Comparison of ENCODE assay signal across 8 mouse cellular contexts in the genomic region with DNA sequence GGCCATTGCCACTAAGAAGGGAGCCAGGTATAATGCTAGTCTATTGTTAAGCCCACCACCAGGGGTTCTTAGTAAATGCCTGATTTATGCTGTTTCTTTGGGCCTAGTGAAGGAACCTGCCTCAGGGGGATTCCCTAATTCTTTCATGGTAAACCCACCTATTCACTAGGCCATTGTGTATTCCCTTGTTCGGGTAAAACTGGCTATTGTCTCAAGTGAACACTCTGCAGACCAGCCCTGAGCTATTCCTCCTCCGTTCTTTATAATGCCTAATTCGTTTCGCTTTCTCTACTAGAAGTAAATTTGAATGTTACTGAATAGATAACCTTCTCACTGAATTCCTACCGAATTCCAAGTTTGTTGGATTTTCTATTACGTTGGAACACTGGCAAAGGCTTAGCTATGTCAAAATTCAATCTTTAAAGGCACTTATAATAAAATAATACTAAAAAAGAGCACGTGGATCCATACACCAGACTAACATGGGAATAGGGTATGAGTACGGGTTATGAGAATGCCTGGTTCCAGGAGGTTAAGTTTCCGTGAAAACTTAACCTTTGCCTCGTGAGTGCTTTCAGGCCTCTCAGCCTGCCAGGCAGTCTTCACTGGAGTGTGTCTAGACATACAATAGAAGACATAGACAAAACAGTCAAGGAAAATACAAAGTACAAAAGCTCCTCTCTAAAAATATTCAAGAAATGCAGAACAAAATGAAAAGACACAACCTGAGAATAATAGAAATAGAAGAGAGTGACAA.
A peak's percentile ranks its signal among the peaks of the same experiment; 100 is the strongest.
DNase-seq lines count a peak whose midpoint lies in the region; ATAC-seq and TF ChIP-seq lines count a peak whose summit lies in the region.
"Not testable (repeated sequence)": the region's sequence is repeated elsewhere in the genome, so short reads cannot be mapped to it uniquely, and the experiment has no call there.

No protein-coding gene starts in this region.

- not testable (repeated sequence) for TF ChIP-seq POLR2A in ES-Bruce4 (IDR thresholded peaks at IDR 0.05; ENCODE audit: insufficient read depth, low read length); brain, embryonic 14.5 days (IDR thresholded peaks at IDR 0.05; ENCODE audit: borderline replicate concordance, extremely low read depth, insufficient read depth, insufficient read length, poor library complexity, severe bottlenecking)

- not testable (repeated sequence) for H3K4me2 ChIP-seq in kidney, embryonic 16.5 days (replicated peaks; ENCODE audit: low read depth, low read length); midbrain, embryonic 11.5 days

- TF ChIP-seq EP300 in ES-Bruce4 (IDR thresholded peaks at IDR 0.05; ENCODE audit: insufficient read depth, low read depth, low read length): not testable (repeated sequence)

- peak; percentile 99 for DNase-seq in R1 (ENCODE audit: low read depth, low spot score)
- DNase-seq in brain, embryonic 14.5 days (ENCODE audit: low read depth): peak; percentile 2
- peak; percentile 23 for DNase-seq in kidney, adult 11 months
- peak; percentile 11 to 33 for DNase-seq in kidney, adult 8-10 months
- peak; percentile 21 for DNase-seq in kidney, postnatal 14 days
- not testable (repeated sequence) for DNase-seq in midbrain, embryonic 11.5 days (ENCODE audit: low spot score, missing footprints)

- H3K9ac ChIP-seq in ES-Bruce4 (ENCODE audit: low read depth, poor library complexity, severe bottlenecking); kidney, embryonic 16.5 days (replicated peaks; ENCODE audit: low read length); midbrain, embryonic 11.5 days (ENCODE audit: low read length): not testable (repeated sequence)

- H3K4me3 ChIP-seq in ES-Bruce4 (ENCODE audit: low read depth, low read length); kidney, embryonic 16.5 days (ENCODE audit: low read length); midbrain, embryonic 11.5 days (ENCODE audit: low read depth, low read length): not testable (repeated sequence)

- not testable (repeated sequence) for H3K27me3 ChIP-seq in ES-Bruce4 (ENCODE audit: control insufficient read depth, insufficient read depth, low read length, poor library complexity, severe bottlenecking); kidney, embryonic 16.5 days (ENCODE audit: insufficient read depth, low read length); midbrain, embryonic 11.5 days (ENCODE audit: control insufficient read depth, insufficient read depth, low read length)

- not testable (repeated sequence) for H3K36me3 ChIP-seq in ES-Bruce4 (ENCODE audit: control insufficient read depth, insufficient read depth, low read length, poor library complexity, severe bottlenecking); kidney, embryonic 16.5 days (ENCODE audit: insufficient read depth, low read length); midbrain, embryonic 11.5 days (ENCODE audit: control insufficient read depth, insufficient read depth, low read length)

- H3K4me1 ChIP-seq in ES-Bruce4 (ENCODE audit: control insufficient read depth, insufficient read depth, low read length); kidney, embryonic 16.5 days (ENCODE audit: insufficient read depth, low read length); midbrain, embryonic 11.5 days (ENCODE audit: control insufficient read depth, insufficient read depth, low read length): not testable (repeated sequence)

- H3K9me3 ChIP-seq in ES-Bruce4 (replicated peaks; ENCODE audit: control insufficient read depth, insufficient read depth, low read length, poor library complexity, severe bottlenecking): peaks cover 12% of the 10 kb centered on the region; the same call in 1 of the 2 replicates
- not testable (repeated sequence) for H3K9me3 ChIP-seq in kidney, embryonic 16.5 days (ENCODE audit: low read length); midbrain, embryonic 11.5 days (ENCODE audit: control insufficient read depth, low read length)

- not testable (repeated sequence) for TF ChIP-seq CTCF in ES-Bruce4 (IDR thresholded peaks at IDR 0.05; ENCODE audit: low read depth, low read length); brain, embryonic 14.5 days (IDR thresholded peaks at IDR 0.05; ENCODE audit: borderline replicate concordance, extremely low read depth, insufficient read depth, insufficient read length)

- WGBS in kidney, embryonic 16.5 days: 59% methylated on average over 10 of the region's 10 CpGs
- WGBS in midbrain, embryonic 11.5 days: 29% methylated on average over 10 of the region's 10 CpGs

- peak overlapping the region; percentile 99 for H3K27ac ChIP-seq in ES-Bruce4 (ENCODE audit: insufficient read depth, low read length)
- not testable (repeated sequence) for H3K27ac ChIP-seq in kidney, embryonic 16.5 days (ENCODE audit: low read length); midbrain, embryonic 11.5 days (ENCODE audit: low read depth, low read length)

- ATAC-seq in kidney, embryonic 16.5 days (ENCODE audit: low FRiP score, low TSS enrichment): peak; percentile 90; the same call in 1 of the 2 replicates
- peak; percentile 67 for ATAC-seq in midbrain, embryonic 11.5 days (ENCODE audit: low FRiP score)
